Mouse (Mus musculus): Measurements from ENCODE around the gene Polk. TPM values are rescaled to one million over a fixed set of nuclear protein-coding genes. Genes with fewer than 3 reads are reported as not detected.

The Polk gene
- polyA plus RNA-seq, 1 experiment from 2014 or later: 8.6 TPM

DNA sequence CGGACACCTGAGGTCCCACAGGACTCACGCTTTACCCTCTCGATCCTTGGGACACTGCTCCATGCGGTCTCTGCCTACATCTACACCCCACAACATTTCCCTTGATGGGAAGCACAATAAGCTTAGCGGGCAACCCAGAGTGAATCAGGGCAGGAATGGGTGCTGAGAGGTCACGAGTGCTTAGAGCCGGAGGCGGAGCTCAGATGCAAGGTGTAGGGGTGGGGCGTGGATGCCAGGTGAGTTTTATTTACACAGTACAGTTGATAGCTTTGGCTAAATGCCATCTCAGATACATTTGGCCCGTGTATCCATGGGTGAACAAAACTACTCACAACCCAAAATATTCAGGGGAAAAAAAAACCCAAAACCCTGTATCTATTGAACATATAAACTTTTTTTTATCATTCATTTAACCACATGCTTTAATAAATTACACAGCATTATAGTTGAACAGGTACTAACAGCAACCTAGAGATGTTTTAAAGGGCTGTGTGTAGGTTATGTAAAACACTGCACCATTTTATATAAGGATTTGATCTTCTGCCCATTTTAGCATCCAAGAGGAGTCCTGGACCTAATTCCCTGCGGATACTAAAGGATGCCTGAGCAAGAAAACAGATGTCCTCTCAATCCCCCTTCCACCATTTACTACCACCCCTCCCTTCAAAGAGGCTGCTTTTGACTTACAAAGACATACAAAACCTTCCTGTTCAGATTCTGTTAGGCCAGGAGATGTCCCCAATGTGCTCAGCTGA lies 90.8 kb downstream of the Polk start:
- Histone ChIP-seq H3K27me3 (ENCODE audit: insufficient read depth, poor library complexity, severe bottlenecking) (no peaks in the 10 kb centered on the region), H3K4me3 (no peak overlapping the region), H3K27ac (no peak overlapping the region), H3K9me3 (no peaks in the 10 kb centered on the region), H3K4me1 (no peaks in the 10 kb centered on the region), H3K36me3 (no peaks in the 10 kb centered on the region)
- 88% methylated on average over 11 of the region's 11 CpGs for WGBS
- peak; percentile 38 for DNase-seq (ENCODE audit: low spot score)

DNA sequence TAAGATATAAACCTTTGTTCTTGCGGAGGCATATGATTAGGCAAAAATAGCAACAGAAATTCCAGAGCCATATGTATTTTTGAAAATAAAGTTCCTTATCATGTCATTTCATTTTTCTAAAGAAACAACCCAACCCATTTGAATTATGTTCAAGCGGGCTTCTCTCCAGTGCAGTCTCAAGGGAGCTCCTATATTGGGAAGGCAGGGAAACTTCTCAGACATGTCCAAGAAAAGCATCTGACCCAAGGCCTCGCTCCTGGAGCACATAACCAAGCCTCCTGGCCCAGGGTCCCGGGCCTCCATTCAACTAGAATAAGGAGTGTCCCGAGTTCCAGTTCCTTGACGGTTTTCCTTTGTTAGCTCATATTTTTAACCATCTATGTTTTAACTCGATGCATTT lies 91.5 kb downstream of the Polk start:
- no peaks in the 10 kb centered on the region for H3K9me3 ChIP-seq
- peak; percentile 20 for DNase-seq (ENCODE audit: low spot score)
- no peaks in the 10 kb centered on the region for H3K4me1 ChIP-seq
- WGBS: 86% methylated on average over 7 of the region's 7 CpGs
- H3K36me3 ChIP-seq: no peaks in the 10 kb centered on the region
- H3K4me3 ChIP-seq: no peak overlapping the region
- no peak overlapping the region for H3K27ac ChIP-seq
- no peaks in the 10 kb centered on the region for H3K27me3 ChIP-seq (ENCODE audit: insufficient read depth, poor library complexity, severe bottlenecking)

DNA sequence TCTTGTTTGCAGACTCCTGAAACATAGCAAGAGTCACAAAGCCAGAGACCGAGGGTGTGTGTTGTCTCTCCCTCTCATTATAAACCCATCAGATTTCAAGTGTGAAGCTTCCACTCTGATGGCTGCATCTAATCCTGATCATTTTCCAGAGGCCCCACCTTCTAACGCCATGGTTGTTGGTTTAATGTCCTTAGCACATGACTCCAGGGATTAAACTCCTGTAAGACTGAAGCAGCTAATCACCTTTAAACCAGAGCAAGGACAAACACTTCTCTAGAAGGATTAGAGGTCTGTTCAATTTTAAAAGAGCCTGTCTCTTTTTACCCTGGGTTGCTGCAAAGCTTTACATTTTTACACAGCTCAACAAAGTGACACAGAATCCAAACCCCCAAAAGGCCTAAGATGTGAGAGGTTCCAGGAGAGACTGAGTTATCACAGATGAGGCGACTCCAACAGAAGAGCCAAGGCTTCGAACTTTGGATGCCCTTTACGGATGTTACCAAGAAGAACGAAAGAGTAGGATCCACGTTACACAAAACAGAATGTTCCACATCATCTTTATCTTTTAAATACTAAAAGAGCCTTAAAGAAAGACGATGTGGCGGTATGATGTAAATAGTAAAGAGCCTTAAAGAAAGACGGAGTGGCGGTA lies 92.0 kb downstream of the Polk start:
- DNase-seq (ENCODE audit: low spot score): peak; percentile 24
- Histone ChIP-seq H3K36me3 (no peaks in the 10 kb centered on the region), H3K27me3 (ENCODE audit: insufficient read depth, poor library complexity, severe bottlenecking) (no peaks in the 10 kb centered on the region), H3K4me1 (no peaks in the 10 kb centered on the region), H3K4me3 (no peak overlapping the region), H3K27ac (no peak overlapping the region), H3K9me3 (no peaks in the 10 kb centered on the region)
- WGBS: 81% methylated on average over 11 of the region's 11 CpGs

DNA sequence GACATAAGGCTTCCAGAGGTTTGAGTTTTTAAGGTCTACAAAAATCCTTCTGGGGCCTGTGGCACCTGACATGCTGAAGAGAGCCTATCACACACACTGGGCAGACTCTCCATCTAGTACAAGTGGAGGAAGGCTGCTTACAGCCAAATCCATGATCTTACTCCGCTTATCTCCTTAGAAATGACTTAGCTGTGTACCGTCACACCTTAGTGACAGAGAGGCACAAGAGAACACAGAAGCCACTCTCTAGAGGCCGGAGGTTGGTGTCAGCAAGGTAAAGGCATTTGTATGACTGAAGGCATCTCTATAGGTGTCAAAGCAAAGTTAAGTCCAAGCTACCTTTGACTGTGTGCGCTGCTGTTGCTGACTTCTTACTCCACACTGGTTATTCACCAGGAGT lies 101.9 kb downstream of the Polk start:
- 82% methylated on average over 4 of the region's 4 CpGs for WGBS
- no peaks in the 10 kb centered on the region for H3K27me3 ChIP-seq (ENCODE audit: insufficient read depth, poor library complexity, severe bottlenecking)

DNA sequence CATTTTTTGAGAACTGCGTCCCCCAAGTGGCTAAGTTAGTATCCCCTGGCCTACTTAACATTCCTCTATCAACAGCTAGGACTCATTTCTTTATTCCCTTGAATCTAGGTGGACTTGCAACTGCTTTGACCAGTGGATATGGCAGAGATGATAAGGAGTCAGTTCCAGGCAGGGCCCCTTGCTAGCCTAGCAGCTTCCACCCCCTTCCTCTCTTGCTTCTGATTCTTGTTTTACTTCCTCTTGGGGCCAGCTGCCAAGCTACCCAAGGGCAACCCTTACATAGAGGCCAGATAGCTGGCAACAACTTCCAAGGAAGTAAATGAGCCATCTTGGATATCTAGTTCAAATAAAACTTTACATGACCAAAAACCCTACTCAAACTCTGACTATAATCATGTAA lies 105.5 kb downstream of the Polk start:
- Histone ChIP-seq H3K36me3 (no peaks in the 10 kb centered on the region), H3K4me3 (no peak overlapping the region), H3K9me3 (no peaks in the 10 kb centered on the region), H3K4me1 (peaks cover 46% of the 10 kb centered on the region), H3K27ac (no peak overlapping the region), H3K27me3 (ENCODE audit: insufficient read depth, poor library complexity, severe bottlenecking) (no peaks in the 10 kb centered on the region)
- DNase-seq (ENCODE audit: low spot score): no peak
- WGBS: 78% methylated on average over 1 of the region's 1 CpGs

More for the DNA sequence above, 101.9 kb downstream of the Polk start:
- no peak overlapping the region for H3K27ac ChIP-seq
- DNase-seq (ENCODE audit: low spot score): no peak
- H3K4me1 ChIP-seq: peaks cover 14% of the 10 kb centered on the region
- H3K9me3 ChIP-seq: no peaks in the 10 kb centered on the region
- H3K4me3 ChIP-seq: no peak overlapping the region
- no peaks in the 10 kb centered on the region for H3K36me3 ChIP-seq

DNA sequence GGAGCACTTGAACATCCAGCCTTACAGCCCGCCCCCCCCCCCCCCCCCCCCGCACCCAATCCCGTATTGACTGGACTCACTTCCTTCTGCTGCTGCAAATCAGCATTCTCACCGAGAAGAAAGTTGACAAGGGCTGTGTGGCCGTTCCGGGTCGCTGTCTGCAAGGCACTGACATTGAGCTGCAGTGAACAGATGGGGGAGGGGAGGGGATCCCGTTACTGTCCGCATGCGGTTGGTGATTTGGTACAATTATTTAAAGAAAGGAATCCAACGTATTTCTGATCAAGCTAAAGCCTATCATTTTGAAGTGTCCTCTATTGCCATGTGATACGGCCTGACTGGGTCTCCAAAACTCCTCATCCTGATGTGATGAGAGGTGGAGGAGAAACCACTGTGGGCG lies 106.6 kb downstream of the Polk start:
- peak overlapping the region; percentile 65 for H3K27ac ChIP-seq
- H3K9me3 ChIP-seq: no peaks in the 10 kb centered on the region
- no peak for DNase-seq (ENCODE audit: low spot score)
- no peaks in the 10 kb centered on the region for H3K36me3 ChIP-seq
- 18% methylated on average over 13 of the region's 13 CpGs for WGBS
- peak overlapping the region; percentile 27 for H3K4me3 ChIP-seq
- no peaks in the 10 kb centered on the region for H3K27me3 ChIP-seq (ENCODE audit: insufficient read depth, poor library complexity, severe bottlenecking)
- H3K4me1 ChIP-seq: peaks cover 46% of the 10 kb centered on the region

GRCm38 (mm10) chr13:96434899-96435331 lies 107.5 kb downstream of the Polk start:
- Histone ChIP-seq H3K4me1 (peaks cover 46% of the 10 kb centered on the region), H3K9me3 (no peaks in the 10 kb centered on the region), H3K36me3 (no peaks in the 10 kb centered on the region), H3K4me3 (no peak overlapping the region), H3K27ac (peak overlapping the region; percentile 65), H3K27me3 (ENCODE audit: insufficient read depth, poor library complexity, severe bottlenecking) (no peaks in the 10 kb centered on the region)
- WGBS: 34% methylated on average over 5 of the region's 5 CpGs
- DNase-seq (ENCODE audit: low spot score): no peak

- H3K27me3 ChIP-seq (ENCODE audit: insufficient read depth, poor library complexity, severe bottlenecking): no peaks in the 10 kb centered on the region
Measured at GRCm38 (mm10) chr13:96433648-96434190, 108.7 kb downstream of the Polk start.

DNA sequence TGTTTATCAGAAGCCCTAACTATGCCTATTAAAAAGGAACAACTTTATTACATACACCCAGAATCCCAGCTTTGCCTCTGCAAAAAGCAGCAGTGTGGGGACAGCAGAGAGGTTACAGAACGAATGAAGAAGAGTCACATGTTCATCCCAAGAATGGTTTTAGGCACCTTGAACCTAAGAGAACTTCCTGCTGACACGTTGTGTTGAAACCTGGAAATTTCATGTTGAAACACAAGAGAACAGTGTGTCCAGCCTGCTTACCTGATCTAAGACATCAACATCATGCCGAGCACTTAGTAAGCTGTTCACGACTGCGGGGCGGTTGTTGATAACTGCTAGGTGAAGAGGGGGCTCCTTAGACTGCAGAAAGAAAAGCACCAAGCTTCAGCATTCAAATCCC lies 109.3 kb downstream of the Polk start:
- WGBS: 59% methylated on average over 6 of the region's 6 CpGs
- Histone ChIP-seq H3K9me3 (no peaks in the 10 kb centered on the region), H3K4me3 (no peak overlapping the region), H3K4me1 (peaks cover 46% of the 10 kb centered on the region), H3K27ac (no peak overlapping the region), H3K36me3 (no peaks in the 10 kb centered on the region), H3K27me3 (ENCODE audit: insufficient read depth, poor library complexity, severe bottlenecking) (no peaks in the 10 kb centered on the region)
- DNase-seq (ENCODE audit: low spot score): no peak

More at GRCm38 (mm10) chr13:96433648-96434190, 108.7 kb downstream of the Polk start:
- Histone ChIP-seq H3K9me3 (no peaks in the 10 kb centered on the region), H3K36me3 (no peaks in the 10 kb centered on the region), H3K4me1 (peaks cover 46% of the 10 kb centered on the region), H3K27ac (peak overlapping the region; percentile 65), H3K4me3 (no peak overlapping the region)
- WGBS: 37% methylated on average over 11 of the region's 11 CpGs
- DNase-seq (ENCODE audit: low spot score): no peak

DNA sequence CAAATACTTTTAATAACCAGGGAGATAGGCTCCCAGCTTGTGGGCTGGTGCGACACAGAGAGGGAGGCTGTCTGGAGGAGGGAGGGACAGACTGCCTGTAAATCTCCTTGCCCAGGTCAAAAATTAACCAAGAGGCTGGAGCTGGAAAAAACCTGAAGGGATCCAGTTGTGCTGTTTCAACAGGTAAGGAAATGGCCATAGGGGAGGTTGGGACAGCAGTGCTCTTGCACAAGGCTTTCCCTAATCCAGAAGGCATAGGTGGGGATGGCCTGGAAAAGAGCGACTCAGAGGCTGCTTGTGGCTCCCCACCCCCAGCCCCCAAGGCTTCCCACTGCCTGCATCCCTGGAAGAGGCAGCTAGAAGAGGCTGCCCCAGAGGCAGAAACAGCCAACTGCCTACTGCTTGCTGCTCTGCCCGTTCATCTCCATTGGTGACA lies 110.0 kb downstream of the Polk start:
- H3K27ac ChIP-seq: peak overlapping the region; percentile 59
- WGBS: 44% methylated on average over 3 of the region's 3 CpGs
- peaks cover 46% of the 10 kb centered on the region for H3K4me1 ChIP-seq
- no peaks in the 10 kb centered on the region for H3K27me3 ChIP-seq (ENCODE audit: insufficient read depth, poor library complexity, severe bottlenecking)
- no peaks in the 10 kb centered on the region for H3K9me3 ChIP-seq
- H3K4me3 ChIP-seq: no peak overlapping the region
- peak; percentile 63 for DNase-seq (ENCODE audit: low spot score)
- H3K36me3 ChIP-seq: no peaks in the 10 kb centered on the region

GRCm38 (mm10) chr13:96431595-96432156 lies 110.7 kb downstream of the Polk start:
- H3K36me3 ChIP-seq: no peaks in the 10 kb centered on the region
- peaks cover 44% of the 10 kb centered on the region for H3K4me1 ChIP-seq

More at GRCm38 (mm10) chr13:96431595-96432156, 110.7 kb downstream of the Polk start:
- no peaks in the 10 kb centered on the region for H3K9me3 ChIP-seq
- no peaks in the 10 kb centered on the region for H3K27me3 ChIP-seq (ENCODE audit: insufficient read depth, poor library complexity, severe bottlenecking)
- H3K27ac ChIP-seq: peak overlapping the region; percentile 53; the same call in 1 of the 2 replicates
- peak; percentile 95 for DNase-seq (ENCODE audit: low spot score)
- H3K4me3 ChIP-seq: no peak overlapping the region
- WGBS: 22% methylated on average over 12 of the region's 12 CpGs

Measured in heart, embryonic 10.5 days (tissue).